Mouse (Mus musculus): ENCODE data around the gene Entpd7.

Gene Entpd7

GRCm38 (mm10) chr19:43689419-43690246 lies at the start of gene Entpd7:
Gene Entpd7, plus strand, starts transcription at chr19:43689672.
- peak; percentile 99 for DNase-seq

DNA sequence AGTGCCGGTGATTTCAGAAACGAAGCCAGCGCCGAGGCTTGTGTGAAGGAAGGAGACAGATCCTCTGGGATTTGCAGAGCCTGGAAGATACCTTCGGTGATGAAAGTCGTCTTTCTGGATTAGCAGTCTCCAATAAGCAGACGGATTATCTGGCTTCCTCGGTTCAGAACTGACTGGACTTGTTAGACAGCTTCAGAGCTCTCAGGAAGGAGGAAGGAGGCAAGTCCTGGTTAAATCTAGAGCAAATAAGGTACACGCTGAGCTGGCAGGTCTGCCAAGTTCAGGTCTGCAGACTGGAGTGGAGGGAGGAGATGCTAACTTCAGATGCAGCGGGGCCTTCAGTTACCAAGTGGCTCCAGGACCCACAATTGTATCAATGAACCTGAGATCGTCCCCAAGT lies 47.6 kb upstream of the Entpd7 start:
- no peak for DNase-seq

- no peak for DNase-seq
Observed at GRCm38 (mm10) chr19:43642843-43643242, 46.6 kb upstream of the Entpd7 start.

GRCm38 (mm10) chr19:43645508-43645907 lies 44.0 kb upstream of the Entpd7 start:
- no peak for DNase-seq

- DNase-seq = no peak
Observed at GRCm38 (mm10) chr19:43646852-43647251, 42.6 kb upstream of the Entpd7 start.

DNA sequence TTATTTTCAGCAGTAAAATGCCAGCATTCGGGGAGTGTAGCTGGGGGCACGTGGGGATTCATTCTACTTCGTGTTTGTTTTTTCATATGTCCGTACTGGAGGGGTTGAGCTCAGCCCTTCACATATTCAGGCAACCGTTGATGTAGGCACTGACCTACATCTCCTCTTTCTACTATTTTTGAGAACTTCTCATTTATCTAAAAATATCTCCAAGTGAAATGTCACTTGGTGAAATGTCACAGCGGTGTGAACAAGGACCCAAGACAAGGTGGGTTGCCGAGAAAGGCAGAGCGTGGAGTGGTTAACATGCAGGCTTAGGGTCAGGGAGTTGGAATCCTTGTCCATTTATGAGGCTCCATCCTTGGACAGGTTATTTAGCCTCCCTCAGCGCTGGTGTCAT lies 42.2 kb upstream of the Entpd7 start:
- no peak for DNase-seq

GRCm38 (mm10) chr19:43648343-43648742 lies 41.1 kb upstream of the Entpd7 start:
- no peak for DNase-seq

DNA sequence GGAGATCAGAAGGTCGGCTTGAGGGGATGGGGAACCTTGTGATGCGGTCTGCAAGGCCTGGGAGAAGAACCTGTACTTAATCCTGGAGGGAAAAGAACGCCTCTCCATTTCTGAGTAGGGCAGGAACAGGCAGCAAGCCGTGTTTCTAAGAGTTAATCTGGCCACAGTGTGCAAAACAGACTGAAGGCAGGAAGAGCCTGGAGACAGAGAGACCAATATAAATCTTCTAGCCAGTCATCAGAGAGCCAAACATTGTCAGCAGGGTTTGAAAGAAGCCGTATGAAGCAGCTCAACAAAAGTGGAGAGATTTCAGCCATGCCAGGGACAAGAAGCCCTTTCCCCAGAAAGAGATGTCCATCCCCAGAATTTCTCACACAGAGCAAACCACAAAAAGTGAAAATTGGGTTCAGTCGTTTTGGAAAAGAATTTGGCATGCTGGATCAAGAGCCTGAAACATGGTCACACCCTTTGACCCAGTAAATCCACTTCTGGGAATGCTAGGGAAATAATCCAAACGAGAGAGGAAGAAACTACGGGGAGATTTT lies 38.2 kb upstream of the Entpd7 start:
- DNase-seq = no peak

DNA sequence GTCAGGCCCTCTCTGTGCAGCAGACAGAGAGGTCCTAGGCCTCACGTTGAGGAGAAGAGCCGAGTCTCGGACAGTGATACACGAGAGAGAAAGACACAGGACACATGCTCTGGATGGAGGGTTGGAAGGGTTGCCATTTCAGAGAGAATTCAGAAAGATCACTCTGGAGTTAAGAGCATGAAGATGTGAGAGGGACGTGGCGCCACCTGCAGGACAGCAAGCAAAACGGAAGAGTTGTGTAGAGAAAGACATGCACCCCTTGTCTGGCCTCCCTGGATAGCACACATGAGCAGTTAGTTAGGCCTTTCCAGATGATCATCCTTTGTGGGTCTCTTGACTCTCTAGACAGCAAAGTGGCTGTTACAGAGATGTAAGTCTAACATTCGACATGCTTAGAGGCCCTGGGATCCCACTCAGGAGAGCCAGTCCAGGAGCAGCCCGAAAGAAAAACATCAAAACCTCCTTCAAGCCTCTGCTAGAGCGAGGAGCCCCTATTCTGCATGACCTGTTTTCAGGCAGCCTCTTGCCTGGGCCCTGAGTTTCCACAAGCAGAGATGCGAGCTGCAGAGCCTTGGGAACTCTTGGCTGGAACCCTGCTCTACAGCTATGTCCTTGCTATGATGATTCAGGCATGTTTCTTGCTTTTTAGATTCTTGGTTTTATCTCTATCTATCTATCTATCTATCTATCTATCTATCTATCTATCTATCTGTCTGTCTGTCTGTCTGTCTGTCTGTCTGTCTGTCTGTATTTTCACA lies 33.6 kb upstream of the Entpd7 start:
- DNase-seq = peak; percentile 56

- no peak for DNase-seq
Observed at GRCm38 (mm10) chr19:43659632-43660031, 29.8 kb upstream of the Entpd7 start.

DNA sequence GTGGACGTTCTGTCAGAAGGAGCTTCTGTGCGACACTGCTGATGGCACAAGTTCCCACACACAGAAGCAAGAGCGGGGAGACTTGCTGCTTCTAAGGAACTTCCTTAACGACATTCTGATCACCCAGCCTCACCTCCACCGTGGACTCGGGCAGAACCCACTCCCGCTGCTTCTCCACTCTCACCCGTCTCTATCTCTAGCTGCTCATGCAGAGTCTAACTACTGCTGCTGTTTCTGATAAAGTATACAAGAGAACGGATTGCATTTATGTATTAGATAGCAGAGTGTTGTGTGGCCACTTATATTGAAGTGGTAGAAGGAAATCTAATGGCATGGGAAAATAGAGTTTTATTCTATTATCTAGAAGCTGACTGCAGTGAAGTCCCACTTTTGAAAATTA lies 28.7 kb upstream of the Entpd7 start:
- no peak for DNase-seq

DNA sequence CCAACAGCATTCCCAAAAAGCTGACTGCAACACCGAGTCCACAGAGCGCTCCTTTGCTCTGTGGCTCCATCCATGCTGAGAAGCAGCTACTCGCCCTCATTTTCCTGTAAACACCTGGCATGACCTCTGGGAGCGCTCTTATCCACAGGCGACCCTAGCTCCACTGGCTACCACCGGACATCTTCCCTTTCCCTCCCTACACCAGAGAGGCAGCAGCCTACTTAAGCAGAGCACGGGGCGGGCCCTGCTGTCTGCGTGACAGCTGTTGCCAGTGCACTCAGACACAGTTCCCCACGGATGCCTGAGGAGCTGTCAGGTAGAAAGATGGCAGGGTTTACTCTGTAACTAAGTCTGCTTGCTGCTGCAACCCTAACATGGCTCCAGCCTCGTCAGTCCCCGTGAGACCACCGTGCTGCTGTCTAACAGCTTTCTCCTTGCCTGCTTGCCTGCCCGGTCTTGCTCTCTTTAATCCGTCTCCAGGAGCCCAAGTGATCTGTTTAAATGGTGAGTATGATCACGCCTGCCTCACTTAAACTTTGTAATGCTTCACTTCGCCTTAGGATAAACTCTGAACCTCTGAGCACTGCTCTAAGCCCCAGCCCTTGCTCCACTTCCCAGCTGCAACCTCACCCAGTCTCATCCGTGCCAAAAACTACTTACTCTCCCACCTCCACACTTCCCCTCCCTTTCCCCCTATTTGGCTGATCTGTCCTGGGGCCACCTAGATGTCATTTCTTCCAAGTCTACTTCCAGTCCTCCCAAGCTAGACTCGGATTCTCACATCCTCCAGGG lies 27.1 kb upstream of the Entpd7 start:
- DNase-seq = no peak

GRCm38 (mm10) chr19:43663471-43663870 lies 26.0 kb upstream of the Entpd7 start:
- DNase-seq = no peak

DNA sequence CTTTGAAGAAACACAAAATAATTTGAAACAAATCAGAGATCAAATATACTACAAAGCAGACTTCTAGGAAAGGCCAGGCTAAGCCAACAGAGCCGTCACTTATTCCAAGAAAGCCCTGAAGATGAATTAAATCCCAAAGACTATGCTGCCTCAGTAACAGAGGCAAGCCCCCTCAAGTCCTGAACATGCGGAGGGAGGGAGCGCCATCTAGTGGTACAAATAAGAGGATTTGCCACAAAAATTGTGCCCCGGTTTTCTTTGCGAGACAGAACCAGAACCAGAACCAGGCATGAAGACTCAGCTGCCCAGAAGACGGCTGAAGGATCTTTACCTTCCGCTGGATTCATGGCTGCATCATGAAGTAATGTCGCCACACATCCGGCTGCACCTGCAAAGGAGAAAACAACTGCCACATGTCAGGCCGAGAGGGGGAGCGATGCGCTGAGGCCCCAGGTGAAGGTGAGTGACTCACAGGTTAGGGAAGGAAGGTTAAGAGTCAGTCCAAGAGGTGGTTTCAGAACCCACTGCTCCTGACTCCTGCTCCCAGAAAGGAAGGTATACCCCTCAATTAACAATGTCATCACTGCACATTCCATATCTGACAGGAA lies 23.9 kb upstream of the Entpd7 start:
- peak; percentile 23 for DNase-seq

DNA sequence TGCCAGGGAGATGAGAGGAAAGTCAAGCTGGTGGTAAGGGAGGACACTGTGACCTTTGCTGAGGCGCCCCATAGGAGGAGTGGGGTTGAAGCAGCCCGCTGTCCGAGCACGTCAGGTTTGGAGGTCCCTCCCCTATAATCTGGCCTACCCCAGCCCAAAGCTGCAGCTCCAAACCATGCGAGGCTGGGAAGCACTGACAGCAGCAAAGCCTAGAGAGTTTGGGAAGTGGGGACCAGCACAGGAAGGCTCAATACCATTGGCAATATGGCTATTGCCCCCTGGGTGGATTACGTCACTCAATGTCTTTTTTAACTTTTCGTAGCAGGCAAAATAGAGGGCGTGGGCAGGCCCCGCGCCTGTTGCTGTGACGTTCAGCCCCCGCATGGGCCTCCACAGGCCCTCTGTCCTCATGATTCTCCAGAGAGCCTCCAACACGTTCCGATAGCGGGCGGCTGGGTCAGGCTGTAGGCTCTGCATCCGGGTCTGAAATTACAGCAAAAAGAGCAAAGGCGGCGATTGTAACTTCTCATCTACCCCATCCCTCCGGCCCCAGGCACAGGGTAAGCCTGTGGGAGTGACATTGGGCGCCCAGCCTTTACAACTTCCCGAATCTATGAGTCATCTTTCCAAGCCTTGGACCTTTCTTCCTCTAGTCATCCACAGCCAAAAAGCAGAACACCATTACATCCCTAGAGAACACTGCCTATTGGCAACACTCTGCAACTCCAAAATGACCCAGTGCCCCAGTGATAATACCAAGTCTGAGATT lies 22.6 kb upstream of the Entpd7 start:
- DNase-seq = no peak

GRCm38 (mm10) chr19:43667430-43667809 lies 22.1 kb upstream of the Entpd7 start:
- no peak for DNase-seq

DNA sequence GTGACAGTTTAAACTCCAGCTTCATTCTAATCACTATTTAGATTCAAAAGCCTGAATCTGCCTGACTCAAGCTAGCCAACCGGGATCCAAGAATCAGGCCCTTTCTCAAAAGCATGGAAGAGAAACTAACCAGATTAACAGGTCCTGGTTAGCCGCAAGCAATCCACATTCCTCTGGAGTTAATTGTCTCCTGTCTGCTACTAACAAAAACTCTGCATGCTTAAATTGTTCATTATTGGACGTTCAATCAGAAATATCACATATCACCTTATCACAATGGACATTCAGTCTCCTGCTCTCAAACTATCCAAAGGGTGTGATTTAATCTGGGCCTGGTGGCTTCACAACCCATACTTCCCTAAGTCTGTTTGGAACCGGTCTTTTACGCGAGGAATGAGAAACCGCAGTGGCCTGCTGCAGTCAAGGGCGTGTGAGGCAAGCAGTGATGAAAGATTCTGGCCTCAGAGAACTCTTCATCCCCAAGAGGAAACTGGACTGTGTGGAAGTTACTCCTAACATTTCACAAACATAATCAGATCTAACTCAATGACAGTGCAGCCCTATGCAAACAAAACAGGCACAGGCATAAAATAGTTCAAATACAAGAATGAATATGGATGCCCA lies 20.2 kb upstream of the Entpd7 start:
- no peak for DNase-seq

GRCm38 (mm10) chr19:43671054-43671453 lies 18.4 kb upstream of the Entpd7 start:
- no peak for DNase-seq

DNA sequence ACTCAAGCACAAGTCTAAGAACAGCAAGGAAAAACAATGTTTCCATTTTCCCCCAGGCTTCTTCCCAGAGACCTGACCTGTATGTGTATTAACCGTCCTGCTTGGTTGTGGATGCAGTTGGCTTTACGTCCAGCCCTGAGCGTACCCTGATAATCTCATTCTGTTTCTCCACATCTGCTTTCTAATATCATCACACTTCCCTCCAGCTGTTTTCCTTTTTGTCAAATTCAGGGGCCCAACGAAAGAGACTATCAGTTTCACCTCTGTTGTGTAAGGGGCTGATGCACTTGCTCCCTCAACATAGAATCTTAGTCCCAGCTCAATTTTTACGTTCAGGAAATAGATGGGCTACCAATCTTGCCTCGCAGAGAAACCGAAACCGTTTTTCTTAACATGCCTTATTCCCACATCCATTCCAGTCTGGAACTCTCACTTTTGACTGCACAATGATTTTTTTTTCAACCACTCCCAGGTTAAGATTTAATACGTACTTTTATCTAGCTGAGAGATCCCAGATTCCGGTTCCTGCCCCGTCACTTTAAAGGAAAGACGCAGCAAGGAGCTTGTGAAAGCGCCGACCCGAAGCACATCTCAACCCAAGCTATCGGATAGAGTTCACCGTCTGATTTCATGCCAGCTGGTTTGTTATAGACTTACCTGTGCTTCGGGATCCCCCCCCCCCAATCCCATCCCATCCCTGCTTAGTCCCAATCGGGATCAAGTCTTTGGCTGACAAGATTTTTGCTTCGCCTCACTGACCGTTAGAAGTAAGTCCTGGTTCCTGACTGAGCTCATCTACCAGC lies 15.8 kb upstream of the Entpd7 start:
- DNase-seq = no peak

- no peak for DNase-seq
Observed at GRCm38 (mm10) chr19:43674316-43674689, 15.2 kb upstream of the Entpd7 start.

Data from right cerebral cortex, postnatal 25 days (tissue).